Mouse (Mus musculus): ENCODE results near the gene Gtf2f2.
"Not testable (repeated sequence)": the region's sequence is repeated elsewhere in the genome, so short reads cannot be mapped to it uniquely, and the experiment has no call there.

Gtf2f2 gene

GRCm38 (mm10) chr14:75998082-75998481, 12.6 kb downstream of the Gtf2f2 start:
- no peak for DNase-seq (ENCODE audit: low spot score)

DNA sequence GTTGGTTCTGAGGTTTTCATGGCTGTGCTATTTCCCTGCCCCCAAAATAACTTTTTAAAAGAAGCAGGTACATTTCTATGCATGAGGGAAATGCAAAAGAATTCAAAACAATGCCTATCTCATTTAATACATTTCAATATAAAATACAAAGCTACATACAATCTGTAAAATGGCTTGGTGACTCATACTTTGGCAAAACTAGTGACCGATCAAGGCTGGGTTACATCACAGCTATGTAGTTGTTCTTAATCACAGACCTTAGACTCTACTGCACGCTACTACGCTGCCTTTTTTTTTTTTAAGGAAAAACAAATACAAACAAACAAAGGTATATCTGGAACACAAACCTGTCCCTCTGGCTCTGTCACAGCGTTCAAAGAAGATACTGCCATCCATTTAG, 18.3 kb downstream of the Gtf2f2 start:
- DNase-seq (ENCODE audit: low spot score): no peak

GRCm38 (mm10) chr14:75990936-75991335, 19.7 kb downstream of the Gtf2f2 start:
- DNase-seq (ENCODE audit: low spot score): no peak

DNA sequence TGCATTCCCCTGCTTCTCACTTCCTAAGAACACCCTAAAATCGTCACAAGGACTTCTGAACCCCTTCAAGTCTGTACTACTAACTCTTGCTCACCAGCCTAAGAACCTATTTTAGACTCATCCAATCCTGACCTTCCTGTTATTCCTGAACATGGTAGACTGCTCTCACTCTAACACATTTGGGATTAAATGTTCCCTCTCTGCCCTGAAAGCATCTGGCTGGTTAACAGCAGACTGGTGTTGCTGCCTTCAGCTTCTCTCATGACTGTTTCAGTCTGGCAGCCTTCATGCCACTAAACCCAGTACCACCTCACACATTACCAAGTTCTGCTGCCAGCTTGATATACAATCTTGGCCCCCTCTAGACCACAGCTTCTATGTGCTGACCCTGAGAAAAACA, 21.5 kb downstream of the Gtf2f2 start:
- no peak for DNase-seq (ENCODE audit: low spot score)

- no peak for DNase-seq (ENCODE audit: low spot score)
Measured at GRCm38 (mm10) chr14:75986878-75987483, 23.7 kb downstream of the Gtf2f2 start.

GRCm38 (mm10) chr14:75985112-75985511, 25.6 kb downstream of the Gtf2f2 start:
- DNase-seq (ENCODE audit: low spot score): no peak

GRCm38 (mm10) chr14:75983891-75984290, 26.8 kb downstream of the Gtf2f2 start:
- no peak for DNase-seq (ENCODE audit: low spot score)

- DNase-seq (ENCODE audit: low spot score): no peak
Measured at GRCm38 (mm10) chr14:75981231-75981630, 29.4 kb downstream of the Gtf2f2 start.

- no peak for DNase-seq (ENCODE audit: low spot score)
Measured at GRCm38 (mm10) chr14:75976107-75976506, 34.6 kb downstream of the Gtf2f2 start.

DNA sequence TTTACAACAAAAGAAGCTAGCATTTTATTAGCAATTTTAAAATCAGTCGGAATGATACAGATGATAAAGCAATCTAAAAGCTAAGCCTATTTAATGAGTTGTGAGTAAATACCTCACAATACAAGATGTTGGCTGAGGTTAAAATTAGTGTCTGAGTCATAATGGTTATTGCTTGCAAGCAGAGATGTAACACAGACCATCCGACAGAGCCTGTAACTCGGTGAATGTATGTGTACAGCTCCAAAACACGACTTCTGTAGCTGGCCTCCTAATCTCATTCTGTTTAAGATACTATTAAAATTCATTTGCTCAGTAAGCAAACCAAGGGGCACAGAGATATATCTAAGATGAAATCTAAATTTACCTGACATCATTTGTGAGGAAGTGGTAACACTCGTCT, 43.4 kb downstream of the Gtf2f2 start:
- DNase-seq (ENCODE audit: low spot score): no peak

GRCm38 (mm10) chr14:75964433-75964832, 46.2 kb downstream of the Gtf2f2 start:
- DNase-seq (ENCODE audit: low spot score): no peak

DNA sequence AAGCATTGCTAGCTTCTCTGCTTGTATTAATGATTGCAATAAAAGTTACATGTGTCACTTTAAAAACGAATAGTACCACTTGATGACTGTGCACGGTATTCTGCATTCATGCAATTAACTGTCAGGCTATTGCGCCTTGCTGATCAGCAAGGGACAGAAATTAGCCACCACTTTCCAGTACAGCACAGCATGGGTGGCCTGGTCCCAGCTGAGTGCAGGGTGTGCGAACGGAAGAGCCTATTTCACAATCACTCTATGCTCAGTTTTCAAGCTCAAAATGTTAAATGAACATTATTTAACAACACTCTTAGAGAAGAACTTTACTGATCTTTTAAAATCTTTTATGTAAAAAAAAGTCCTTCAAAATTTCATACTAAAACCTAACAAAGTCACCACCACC, 46.7 kb downstream of the Gtf2f2 start:
- DNase-seq (ENCODE audit: low spot score): no peak

DNA sequence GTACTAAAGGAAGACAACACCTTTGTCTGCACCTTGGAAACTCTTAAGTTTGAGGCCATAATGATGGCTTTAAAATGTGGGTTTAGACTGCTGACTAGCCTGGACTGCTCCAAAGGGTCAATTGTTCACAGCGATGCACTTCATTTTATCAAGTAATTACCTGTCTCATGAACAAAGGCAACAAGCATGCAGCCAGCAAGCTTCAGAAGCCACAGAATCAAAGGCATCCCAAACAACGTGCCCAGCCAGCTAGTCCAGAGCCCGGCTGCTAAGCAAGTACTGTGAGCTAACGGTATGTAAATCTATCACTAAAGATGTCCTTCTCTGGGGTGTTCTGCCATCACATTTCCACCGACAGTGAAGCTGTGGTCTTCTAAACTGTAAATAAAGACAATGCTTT, 47.5 kb downstream of the Gtf2f2 start:
- DNase-seq (ENCODE audit: low spot score): no peak

DNA sequence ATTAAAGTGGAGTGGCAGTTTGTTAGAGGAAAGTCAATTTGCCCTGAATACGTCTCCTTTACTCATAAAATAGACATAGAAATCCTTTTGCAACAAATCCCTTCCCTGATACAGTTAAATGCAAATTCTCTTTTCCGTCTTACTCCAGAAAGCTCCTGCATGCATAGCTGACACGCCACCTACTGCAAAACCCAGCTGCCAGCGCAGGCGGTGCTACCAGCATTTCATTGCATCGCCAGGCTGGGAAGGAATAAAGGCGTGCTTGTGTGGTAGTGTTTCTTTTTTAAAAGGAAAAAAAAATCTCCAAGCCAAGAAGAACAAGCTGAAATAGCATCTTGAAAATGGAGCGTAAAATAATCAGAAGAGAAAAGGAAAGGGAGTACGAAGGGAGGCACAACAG, 48.4 kb downstream of the Gtf2f2 start:
- DNase-seq (ENCODE audit: low spot score): no peak

GRCm38 (mm10) chr14:75954766-75955165, 55.9 kb downstream of the Gtf2f2 start, which contains the start of gene Kctd4:
Kctd4 (plus strand) TSS chr14:75955009.
- DNase-seq (ENCODE audit: low spot score): no peak

GRCm38 (mm10) chr14:75953011-75953410, 57.7 kb downstream of the Gtf2f2 start:
- no peak for DNase-seq (ENCODE audit: low spot score)

DNA sequence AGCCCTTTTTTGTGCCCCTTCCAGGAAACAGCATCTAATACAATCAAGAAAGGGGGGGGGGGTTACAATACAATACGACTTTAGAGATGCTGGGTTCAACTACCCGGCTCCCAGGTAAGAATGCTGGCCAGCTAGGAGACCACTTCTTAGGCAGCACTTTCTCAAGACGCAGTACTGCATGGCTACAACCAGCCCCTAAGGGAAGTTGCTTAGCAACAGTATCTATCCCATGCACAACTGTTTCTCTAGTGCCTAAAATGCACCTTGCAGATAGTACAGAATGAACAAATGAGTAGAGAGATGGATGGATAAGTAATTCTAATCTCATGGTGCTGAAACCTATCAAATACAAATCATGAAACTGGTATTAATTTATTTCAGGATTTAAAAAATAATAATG, 63.0 kb downstream of the Gtf2f2 start:
- no peak for DNase-seq (ENCODE audit: low spot score)

DNA sequence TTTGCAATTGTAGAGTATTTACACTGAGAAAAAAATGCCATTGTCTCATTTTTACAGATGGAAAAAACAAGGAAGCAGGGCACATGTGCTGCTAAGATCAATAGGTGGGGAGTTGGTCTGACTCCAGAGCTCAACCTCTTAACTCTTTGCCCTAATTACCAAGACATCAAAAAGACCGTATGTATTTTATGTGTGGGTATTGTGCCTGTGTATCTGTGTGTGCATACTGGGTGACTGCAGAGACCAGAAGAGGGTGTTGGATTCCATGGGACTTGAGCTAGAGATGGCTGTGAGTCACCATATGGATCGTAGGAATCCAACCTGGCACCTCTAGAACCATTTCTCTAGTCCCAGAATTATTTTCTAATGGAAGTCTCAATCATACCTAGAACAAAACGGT, 68.3 kb downstream of the Gtf2f2 start:
- DNase-seq (ENCODE audit: low spot score): no peak

- DNase-seq (ENCODE audit: low spot score): no peak
Measured at GRCm38 (mm10) chr14:75941500-75941899, 69.2 kb downstream of the Gtf2f2 start.

DNA sequence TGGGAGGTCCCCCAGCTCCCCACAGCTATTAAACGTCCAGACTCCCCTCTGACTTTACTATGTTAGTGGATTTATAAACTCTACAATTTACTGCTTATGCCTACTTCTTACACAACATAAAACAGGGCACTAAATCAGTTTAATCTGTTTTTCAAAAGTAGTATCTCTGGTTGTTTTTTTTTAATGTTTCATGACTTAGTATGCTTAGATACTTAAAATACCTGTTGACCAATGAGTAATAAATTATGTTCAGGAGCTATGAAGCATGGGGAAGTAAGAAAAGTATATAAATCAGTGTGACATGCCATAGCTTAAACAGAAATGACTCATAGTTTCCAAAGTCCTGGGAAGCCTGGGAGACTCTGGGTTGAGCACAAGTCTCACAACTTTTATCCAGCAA, 73.0 kb downstream of the Gtf2f2 start:
- no peak for DNase-seq (ENCODE audit: low spot score)

DNA sequence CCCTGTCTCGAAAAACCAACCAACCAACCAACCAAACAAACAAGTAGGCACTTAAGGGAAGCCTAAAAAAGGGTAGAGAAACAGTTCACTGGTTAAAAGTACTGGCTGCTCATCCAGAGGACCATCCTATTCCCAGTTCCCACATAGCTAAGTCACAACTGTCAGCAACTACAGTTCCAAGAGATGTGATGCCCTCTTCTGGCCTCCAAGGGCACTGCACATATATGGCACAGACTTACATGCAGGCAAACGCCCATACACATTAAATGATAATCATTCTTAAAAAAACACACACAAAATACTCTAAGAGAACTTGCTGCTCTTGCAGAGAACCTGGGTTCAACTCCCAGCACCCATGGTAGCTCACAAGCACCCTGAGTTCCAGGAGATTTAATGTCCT, 76.3 kb downstream of the Gtf2f2 start:
- DNase-seq (ENCODE audit: low spot score): no peak

- DNase-seq (ENCODE audit: low spot score): no peak
Measured at GRCm38 (mm10) chr14:75931266-75931665, 79.4 kb downstream of the Gtf2f2 start.

- not testable (repeated sequence) for DNase-seq (ENCODE audit: low spot score)
Measured at GRCm38 (mm10) chr14:75929713-75930112, 81.0 kb downstream of the Gtf2f2 start.

- DNase-seq (ENCODE audit: low spot score): no peak
Measured at GRCm38 (mm10) chr14:75923314-75924052, 87.2 kb downstream of the Gtf2f2 start.
